Mouse (Mus musculus): ENCODE measurements around the gene Il15. TPM values are rescaled to one million over a fixed set of nuclear protein-coding genes. Genes with fewer than 3 reads are reported as not detected.

Gene Il15
- polyA plus RNA-seq, 1 experiment from 2014 or later = 10.3 TPM

DNA sequence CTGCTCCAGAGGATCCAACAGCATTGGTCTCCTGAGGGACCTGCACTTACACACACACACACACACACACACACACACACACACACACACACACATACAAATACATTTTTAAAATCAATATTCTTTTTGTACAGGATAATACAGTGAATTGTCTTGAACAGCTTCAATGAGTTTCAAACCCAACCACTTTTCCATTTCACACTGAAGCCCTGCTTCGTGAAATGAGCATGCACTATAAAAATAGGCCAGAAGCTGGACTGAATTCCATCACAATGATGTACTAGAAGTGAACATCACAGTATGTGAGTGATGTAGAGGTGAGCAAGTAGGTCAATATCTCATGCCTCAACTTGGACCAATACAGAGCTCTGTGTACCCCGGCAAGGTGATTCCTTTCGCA is 1.0 kb upstream of the Il15 start:
- H3K4me1 ChIP-seq (replicated peaks; ENCODE audit: insufficient read depth, low read length) = peaks cover 4% of the 10 kb centered on the region; the same call in 1 of the 2 replicates
- WGBS = 92% methylated on average over 3 of the region's 3 CpGs
- H3K4me2 ChIP-seq (ENCODE audit: low read length) = no peak overlapping the region
- no peaks in the 10 kb centered on the region for H3K36me3 ChIP-seq (ENCODE audit: insufficient read depth, low read length)
- no peak overlapping the region for H3K27ac ChIP-seq
- no peaks in the 10 kb centered on the region for H3K9me3 ChIP-seq (replicated peaks; ENCODE audit: low read length)
- no peaks in the 10 kb centered on the region for H3K27me3 ChIP-seq (ENCODE audit: insufficient read depth, low read length)
- TF ChIP-seq CTCF (IDR thresholded peaks at IDR 0.05; ENCODE audit: low read depth) = no peak
- ATAC-seq (replicated peaks; ENCODE audit: low FRiP score, low read depth) (no peak), DNase-seq (ENCODE audit: low spot score) (no peak)
- H3K9ac ChIP-seq (ENCODE audit: low read depth, low read length) = no peak overlapping the region
- H3K4me3 ChIP-seq (replicated peaks; ENCODE audit: low read depth, low read length) = no peak overlapping the region

DNA sequence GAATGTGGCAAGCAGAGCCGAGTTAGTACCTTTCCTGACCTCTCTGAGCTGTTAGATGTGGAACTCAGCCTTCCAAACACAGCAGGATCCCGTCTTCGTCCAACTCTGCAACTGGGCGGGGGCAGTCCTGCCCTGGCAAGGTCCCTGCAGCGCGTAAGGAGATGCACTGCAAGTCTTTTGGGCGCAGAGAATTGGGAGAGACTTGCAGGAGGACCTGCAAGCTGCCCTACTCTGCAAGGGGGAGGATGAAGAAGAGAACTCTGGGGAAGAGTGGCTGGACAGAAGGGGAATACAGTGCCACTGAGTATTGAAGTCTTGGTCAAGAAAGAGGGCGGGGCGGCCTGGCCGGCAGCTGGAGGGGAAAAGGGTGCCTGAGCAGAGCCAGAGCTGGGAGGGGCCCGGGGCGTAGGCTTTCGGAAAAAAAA is 749 bp downstream of the Il15 start:
- Histone ChIP-seq H3K4me3 (replicated peaks; ENCODE audit: low read depth, low read length) (peak overlapping the region; percentile 60), H3K4me1 (replicated peaks; ENCODE audit: insufficient read depth, low read length) (peaks cover 4% of the 10 kb centered on the region; the same call in 1 of the 2 replicates), H3K27ac (peak overlapping the region; percentile 86), H3K9me3 (replicated peaks; ENCODE audit: low read length) (no peaks in the 10 kb centered on the region), H3K36me3 (ENCODE audit: insufficient read depth, low read length) (no peaks in the 10 kb centered on the region), H3K4me2 (ENCODE audit: low read length) (peak overlapping the region; percentile 84), H3K27me3 (ENCODE audit: insufficient read depth, low read length) (no peaks in the 10 kb centered on the region), H3K9ac (ENCODE audit: low read depth, low read length) (peak overlapping the region; percentile 61)
- ATAC-seq (replicated peaks; ENCODE audit: low FRiP score, low read depth) (peak; percentile 63), DNase-seq (ENCODE audit: low spot score) (peak; percentile 67)
- WGBS = 1% methylated on average over 13 of the region's 13 CpGs
- TF ChIP-seq CTCF (IDR thresholded peaks at IDR 0.05; ENCODE audit: low read depth) = no peak

DNA sequence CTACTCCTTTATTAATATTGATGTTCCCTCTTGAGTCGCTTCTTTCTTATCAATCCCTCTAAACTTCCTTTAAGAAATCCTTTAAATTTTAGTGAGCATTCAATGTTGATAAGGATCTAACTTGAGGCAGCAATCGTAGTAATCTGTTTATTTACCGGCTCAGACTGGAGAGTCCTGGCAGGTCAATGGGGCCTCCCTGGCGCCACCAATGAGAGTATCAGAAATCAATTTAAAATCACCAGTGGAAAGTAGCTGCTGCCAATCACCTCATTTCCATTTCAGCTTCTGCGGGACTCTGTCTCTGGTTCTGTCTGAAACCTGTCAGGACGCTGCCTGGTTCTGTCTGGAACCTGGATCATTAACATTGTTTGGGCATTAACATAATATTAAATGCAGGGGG is 1.5 kb downstream of the Il15 start:
- WGBS = 24% methylated on average over 6 of the region's 6 CpGs
- H3K9me3 ChIP-seq (replicated peaks; ENCODE audit: low read length) = no peaks in the 10 kb centered on the region
- no peak overlapping the region for H3K27ac ChIP-seq
- H3K4me3 ChIP-seq (replicated peaks; ENCODE audit: low read depth, low read length) = peak overlapping the region; percentile 60
- no peaks in the 10 kb centered on the region for H3K27me3 ChIP-seq (ENCODE audit: insufficient read depth, low read length)
- DNase-seq (ENCODE audit: low spot score) (no peak), ATAC-seq (replicated peaks; ENCODE audit: low FRiP score, low read depth) (no peak)
- H3K4me2 ChIP-seq (ENCODE audit: low read length) = peak overlapping the region; percentile 84
- H3K4me1 ChIP-seq (replicated peaks; ENCODE audit: insufficient read depth, low read length) = peaks cover 4% of the 10 kb centered on the region; the same call in 1 of the 2 replicates
- no peaks in the 10 kb centered on the region for H3K36me3 ChIP-seq (ENCODE audit: insufficient read depth, low read length)
- TF ChIP-seq CTCF (IDR thresholded peaks at IDR 0.05; ENCODE audit: low read depth) = no peak
- H3K9ac ChIP-seq (ENCODE audit: low read depth, low read length) = no peak overlapping the region

DNA sequence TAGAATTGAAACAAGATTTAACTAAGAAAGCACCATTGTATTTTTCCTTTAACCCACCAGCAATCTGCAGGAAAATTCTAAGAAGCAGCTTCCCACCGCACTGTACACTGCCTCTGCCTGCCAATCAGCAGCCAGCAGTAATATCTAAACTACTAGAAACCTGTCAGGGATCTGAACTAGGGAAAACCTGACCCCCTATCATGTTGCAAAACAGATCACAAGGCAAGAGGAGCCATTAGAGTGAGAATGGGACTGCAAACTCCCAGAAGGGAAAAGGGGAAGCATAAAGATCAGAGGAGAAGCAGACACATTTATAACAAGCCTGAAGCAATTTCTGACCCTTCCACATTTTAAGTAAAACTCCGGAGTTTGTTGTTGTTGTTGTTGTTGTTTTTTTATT is 2.0 kb downstream of the Il15 start:
- H3K4me3 ChIP-seq (replicated peaks; ENCODE audit: low read depth, low read length) = peak overlapping the region; percentile 60
- 42% methylated on average over 2 of the region's 2 CpGs for WGBS
- H3K9ac ChIP-seq (ENCODE audit: low read depth, low read length) = 0 out of 2 replicates have a peak overlapping the region, but pooled peaks have one; percentile 27
- DNase-seq (ENCODE audit: low spot score) (no peak), ATAC-seq (replicated peaks; ENCODE audit: low FRiP score, low read depth) (no peak)
- no peaks in the 10 kb centered on the region for H3K9me3 ChIP-seq (replicated peaks; ENCODE audit: low read length)
- peaks cover 4% of the 10 kb centered on the region; the same call in 1 of the 2 replicates for H3K4me1 ChIP-seq (replicated peaks; ENCODE audit: insufficient read depth, low read length)
- no peaks in the 10 kb centered on the region for H3K36me3 ChIP-seq (ENCODE audit: insufficient read depth, low read length)
- H3K27ac ChIP-seq = no peak overlapping the region
- peak overlapping the region; percentile 84 for H3K4me2 ChIP-seq (ENCODE audit: low read length)
- no peak for TF ChIP-seq CTCF (IDR thresholded peaks at IDR 0.05; ENCODE audit: low read depth)
- no peaks in the 10 kb centered on the region for H3K27me3 ChIP-seq (ENCODE audit: insufficient read depth, low read length)

DNA sequence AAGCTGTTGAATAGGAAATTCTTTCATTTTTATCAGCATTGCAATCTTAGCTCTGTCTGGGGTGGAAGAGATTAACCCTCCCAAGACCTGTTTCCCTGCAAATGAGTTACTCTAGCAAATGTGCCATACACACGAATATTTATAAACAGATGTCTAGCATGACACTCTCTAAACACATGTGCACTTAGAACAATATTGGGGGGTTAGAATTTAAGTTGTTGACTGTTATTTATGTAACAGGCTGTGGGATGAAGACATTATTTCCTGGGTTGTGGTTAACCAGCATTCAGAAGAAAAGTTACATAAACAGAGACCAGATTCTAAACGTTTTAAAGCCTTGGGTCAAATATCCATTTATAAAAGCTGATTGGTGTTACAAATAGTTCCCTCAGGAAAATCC is 2.6 kb downstream of the Il15 start:
- 17% methylated on average over 2 of the region's 2 CpGs for WGBS
- TF ChIP-seq CTCF (IDR thresholded peaks at IDR 0.05; ENCODE audit: low read depth) = no peak
- Histone ChIP-seq H3K4me2 (ENCODE audit: low read length) (no peak overlapping the region), H3K9ac (ENCODE audit: low read depth, low read length) (no peak overlapping the region), H3K4me1 (replicated peaks; ENCODE audit: insufficient read depth, low read length) (peaks cover 4% of the 10 kb centered on the region; the same call in 1 of the 2 replicates), H3K4me3 (replicated peaks; ENCODE audit: low read depth, low read length) (no peak overlapping the region), H3K27ac (no peak overlapping the region), H3K9me3 (replicated peaks; ENCODE audit: low read length) (no peaks in the 10 kb centered on the region), H3K36me3 (ENCODE audit: insufficient read depth, low read length) (no peaks in the 10 kb centered on the region), H3K27me3 (ENCODE audit: insufficient read depth, low read length) (no peaks in the 10 kb centered on the region)
- DNase-seq (ENCODE audit: low spot score) (peak; percentile 22), ATAC-seq (replicated peaks; ENCODE audit: low FRiP score, low read depth) (no peak)

DNA sequence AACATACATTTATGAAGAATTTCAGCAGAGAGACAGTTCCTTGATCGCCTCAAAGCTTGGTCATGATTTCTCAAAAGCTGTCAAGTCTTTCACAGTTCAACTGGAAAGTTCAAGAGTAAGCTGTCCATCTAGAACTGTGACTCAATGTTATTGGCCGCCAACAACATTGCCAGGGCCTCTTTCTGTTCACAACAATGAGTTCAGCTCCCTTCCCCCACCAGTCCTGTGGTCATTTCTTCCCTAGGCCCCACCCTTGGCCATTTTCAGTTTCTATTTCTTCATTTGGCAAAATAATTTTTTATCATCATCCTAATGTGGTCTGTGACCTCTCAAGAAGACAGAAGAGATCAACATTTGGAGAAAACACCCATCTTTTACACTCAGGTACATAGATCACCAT is 4.5 kb downstream of the Il15 start:
- H3K9ac ChIP-seq (ENCODE audit: low read depth, low read length) = no peak overlapping the region
- no peaks in the 10 kb centered on the region for H3K36me3 ChIP-seq (ENCODE audit: insufficient read depth, low read length)
- H3K9me3 ChIP-seq (replicated peaks; ENCODE audit: low read length) = no peaks in the 10 kb centered on the region
- no peaks in the 10 kb centered on the region for H3K27me3 ChIP-seq (ENCODE audit: insufficient read depth, low read length)
- no peak for DNase-seq (ENCODE audit: low spot score)
- H3K27ac ChIP-seq = no peak overlapping the region
- ATAC-seq (replicated peaks; ENCODE audit: low FRiP score, low read depth) = no peak
- TF ChIP-seq CTCF (IDR thresholded peaks at IDR 0.05; ENCODE audit: low read depth) = no peak
- H3K4me3 ChIP-seq (replicated peaks; ENCODE audit: low read depth, low read length) = no peak overlapping the region
- 98% methylated on average over 2 of the region's 2 CpGs for WGBS
- peaks cover 4% of the 10 kb centered on the region; the same call in 1 of the 2 replicates for H3K4me1 ChIP-seq (replicated peaks; ENCODE audit: insufficient read depth, low read length)
- H3K4me2 ChIP-seq (ENCODE audit: low read length) = no peak overlapping the region

DNA sequence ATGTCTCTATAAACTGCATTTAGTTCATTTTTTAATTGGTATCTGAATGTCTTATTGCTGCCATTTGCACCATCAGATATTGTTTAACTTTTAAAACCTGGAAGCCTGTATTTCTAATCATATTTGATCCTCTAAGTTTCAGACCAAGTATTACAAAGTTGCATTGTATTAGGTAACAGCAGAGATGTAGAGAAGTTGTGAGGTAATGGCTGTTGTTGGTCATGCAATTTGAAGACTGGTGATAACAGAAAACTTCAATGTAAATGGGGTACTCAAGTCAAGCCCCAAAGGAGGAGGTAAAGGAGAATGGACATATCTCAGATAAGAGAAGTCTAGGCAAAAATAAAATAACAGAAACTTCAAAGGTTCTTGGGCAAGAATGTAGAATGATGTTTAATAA is 11.8 kb downstream of the Il15 start:
- no peak for DNase-seq (ENCODE audit: low spot score)
- ATAC-seq (replicated peaks; ENCODE audit: low FRiP score, low read depth) = no peak
- Histone ChIP-seq H3K4me3 (replicated peaks; ENCODE audit: low read depth, low read length) (no peak overlapping the region), H3K9ac (ENCODE audit: low read depth, low read length) (no peak overlapping the region), H3K4me1 (replicated peaks; ENCODE audit: insufficient read depth, low read length) (no peaks in the 10 kb centered on the region), H3K4me2 (ENCODE audit: low read length) (no peak overlapping the region), H3K9me3 (replicated peaks; ENCODE audit: low read length) (no peaks in the 10 kb centered on the region), H3K27ac (no peak overlapping the region), H3K27me3 (ENCODE audit: insufficient read depth, low read length) (no peaks in the 10 kb centered on the region), H3K36me3 (ENCODE audit: insufficient read depth, low read length) (no peaks in the 10 kb centered on the region)
- no peak for TF ChIP-seq CTCF (IDR thresholded peaks at IDR 0.05; ENCODE audit: low read depth)

Data from kidney, postnatal 0 days (tissue).